Mouse (Mus musculus): ENCODE results near the gene Son. TPM values are rescaled to one million over a fixed set of nuclear protein-coding genes. Genes with fewer than 3 reads are reported as not detected.
A peak's percentile ranks its signal among the peaks of the same experiment; 100 is the strongest.

The Son gene
- polyA plus RNA-seq, 1 experiment, result 78.0 TPM

- H3K36me3 ChIP-seq (ENCODE audit: control insufficient read depth, insufficient read depth, low read length), result peaks cover 1% of the 10 kb centered on the region; the same call in 1 of the 2 replicates
- H3K27ac ChIP-seq (ENCODE audit: insufficient read depth, low read depth, low read length), result no peak overlapping the region
- H3K4me1 ChIP-seq (ENCODE audit: control insufficient read depth, insufficient read depth, low read length), result no peaks in the 10 kb centered on the region
- WGBS, result 92% methylated on average over 4 of the region's 4 CpGs
- DNase-seq, result no peak
- H3K27me3 ChIP-seq (replicated peaks; ENCODE audit: control insufficient read depth, insufficient read depth, low read length), result no peaks in the 10 kb centered on the region
- no peak overlapping the region for H3K4me3 ChIP-seq (ENCODE audit: insufficient read depth, low read depth, low read length)
- TF ChIP-seq CTCF (conservative IDR thresholded peaks at IDR 0.05; ENCODE audit: insufficient read depth, insufficient read length, low read depth, low read length), result no peak
- TF ChIP-seq POLR2A (IDR thresholded peaks at IDR 0.05; ENCODE audit: low read depth, low read length), result no peak
Measured at GRCm38 (mm10) chr16:91717399-91717798, 70.1 kb downstream of the Son start.

DNA sequence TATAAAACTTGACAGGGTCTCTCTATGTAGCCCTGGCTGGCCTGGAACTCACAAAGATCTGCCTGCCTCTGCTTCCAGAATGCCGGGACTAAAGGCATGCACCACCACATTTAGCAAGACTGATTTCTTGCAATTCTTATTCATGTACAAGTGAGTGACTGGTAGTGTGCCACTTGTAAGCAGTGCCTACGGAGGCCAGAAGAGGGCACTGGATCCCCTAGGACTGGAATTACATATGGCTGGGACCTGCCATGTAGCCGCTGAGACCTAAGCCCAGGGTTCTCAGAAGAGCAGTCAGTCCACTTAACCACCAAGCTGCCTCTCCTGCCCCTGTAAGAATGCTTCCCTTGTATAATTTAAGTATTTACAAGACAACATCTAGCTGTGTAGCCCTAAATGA, 76.9 kb downstream of the Son start:
- H3K4me1 ChIP-seq (ENCODE audit: control insufficient read depth, insufficient read depth, low read length), result 0 out of 2 replicates have a peak, but pooled peaks cover 2% of the 10 kb centered on the region
- no peaks in the 10 kb centered on the region for H3K36me3 ChIP-seq (ENCODE audit: control insufficient read depth, insufficient read depth, low read length)
- WGBS, result 57% methylated on average over 3 of the region's 3 CpGs
- no peaks in the 10 kb centered on the region for H3K27me3 ChIP-seq (replicated peaks; ENCODE audit: control insufficient read depth, insufficient read depth, low read length)
- peak; percentile 74 for DNase-seq
- TF ChIP-seq POLR2A (IDR thresholded peaks at IDR 0.05; ENCODE audit: low read depth, low read length) (no peak), CTCF (conservative IDR thresholded peaks at IDR 0.05; ENCODE audit: insufficient read depth, insufficient read length, low read depth, low read length) (peak; percentile 91)
- H3K27ac ChIP-seq (ENCODE audit: insufficient read depth, low read depth, low read length), result no peak overlapping the region
- no peak overlapping the region for H3K4me3 ChIP-seq (ENCODE audit: insufficient read depth, low read depth, low read length)

DNA sequence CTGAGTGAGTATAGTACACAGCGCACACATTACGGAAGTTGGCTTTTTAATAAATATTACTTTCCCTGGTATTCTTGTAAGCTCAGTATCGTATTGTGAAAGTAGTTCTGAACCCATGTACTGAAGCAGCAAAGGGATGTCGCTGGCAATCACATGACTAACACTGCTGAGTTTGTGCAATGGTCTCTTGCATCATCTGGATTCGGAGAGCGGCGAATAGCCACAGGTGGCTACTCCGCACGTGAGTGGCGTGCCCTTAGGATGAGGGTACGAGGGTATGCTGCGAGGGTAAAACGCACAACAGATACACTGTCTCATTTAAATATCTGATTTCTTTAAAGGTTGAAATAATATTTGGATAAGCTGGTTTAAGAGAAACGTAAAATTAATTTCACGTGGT, 80.1 kb downstream of the Son start:
- no peak overlapping the region for H3K27ac ChIP-seq (ENCODE audit: insufficient read depth, low read depth, low read length)
- TF ChIP-seq POLR2A (IDR thresholded peaks at IDR 0.05; ENCODE audit: low read depth, low read length), result no peak
- no peak for TF ChIP-seq CTCF (conservative IDR thresholded peaks at IDR 0.05; ENCODE audit: insufficient read depth, insufficient read length, low read depth, low read length)
- no peak overlapping the region for H3K4me3 ChIP-seq (ENCODE audit: insufficient read depth, low read depth, low read length)
- H3K36me3 ChIP-seq (ENCODE audit: control insufficient read depth, insufficient read depth, low read length), result no peaks in the 10 kb centered on the region
- peak; percentile 24 for DNase-seq
- 66% methylated on average over 15 of the region's 15 CpGs for WGBS
- H3K4me1 ChIP-seq (ENCODE audit: control insufficient read depth, insufficient read depth, low read length), result 0 out of 2 replicates have a peak, but pooled peaks cover 2% of the 10 kb centered on the region
- H3K27me3 ChIP-seq (replicated peaks; ENCODE audit: control insufficient read depth, insufficient read depth, low read length), result no peaks in the 10 kb centered on the region

DNA sequence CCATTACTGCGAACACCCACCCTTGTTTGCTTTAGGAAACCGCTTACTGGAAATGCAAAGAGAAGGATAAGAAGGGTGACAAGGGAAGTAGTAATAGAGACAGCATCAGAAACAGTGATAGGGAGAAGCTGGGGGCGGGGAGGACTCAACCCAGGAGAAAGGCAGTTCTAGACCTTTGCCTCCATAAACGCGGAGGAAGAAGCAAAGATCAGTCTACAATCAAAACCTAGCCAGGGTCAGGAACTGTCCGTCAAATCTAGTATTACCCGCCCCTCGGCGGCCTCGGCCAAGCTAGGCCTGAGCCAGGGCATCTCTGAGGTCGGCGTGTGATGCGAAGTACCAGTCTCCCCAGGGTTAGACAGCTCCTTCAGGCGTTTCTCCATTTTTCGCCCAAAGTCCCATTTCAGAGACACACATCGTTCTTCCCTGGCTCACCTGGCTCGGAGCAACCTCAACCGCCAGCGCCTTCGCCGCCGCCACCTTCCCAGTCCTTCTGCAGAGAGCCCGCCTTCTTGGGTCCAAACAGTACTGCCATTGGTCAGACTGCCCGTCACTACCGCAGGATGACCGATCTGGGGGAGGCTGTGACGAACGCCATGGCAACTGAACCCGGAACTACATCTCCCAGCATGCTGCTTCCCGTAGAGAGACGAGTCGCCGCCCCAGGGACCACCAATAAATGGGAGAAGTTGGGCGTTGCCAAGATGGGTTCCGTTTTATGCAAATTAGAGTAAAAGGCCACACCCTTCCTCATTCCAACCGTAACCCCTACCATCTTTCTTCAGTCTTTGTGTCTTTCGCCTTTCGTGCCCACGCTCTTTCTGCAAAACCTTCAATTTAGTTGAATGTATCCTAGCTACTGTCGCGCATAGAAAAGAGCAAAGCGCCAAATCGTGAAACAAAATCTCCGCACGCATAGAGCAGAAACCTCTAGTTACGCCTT, 81.1 kb downstream of the Son start, which contains the start of gene Cryzl1:
Cryzl1 (minus strand) TSS at position 853 of the 943 bp plus-strand sequence.
- DNase-seq, result peak; percentile 100
- H3K36me3 ChIP-seq (ENCODE audit: control insufficient read depth, insufficient read depth, low read length), result no peaks in the 10 kb centered on the region
- WGBS, result under 1% methylated on average over 46 of the region's 46 CpGs
- H3K4me3 ChIP-seq (ENCODE audit: insufficient read depth, low read depth, low read length), result peak within 1 kb of the TSS; percentile 91
- peak within 1 kb of the TSS; percentile 93 for H3K27ac ChIP-seq (ENCODE audit: insufficient read depth, low read depth, low read length)
- H3K4me1 ChIP-seq (ENCODE audit: control insufficient read depth, insufficient read depth, low read length), result 0 out of 2 replicates have a peak, but pooled peaks cover 2% of the 10 kb centered on the region
- H3K27me3 ChIP-seq (replicated peaks; ENCODE audit: control insufficient read depth, insufficient read depth, low read length), result no peaks in the 10 kb centered on the region
- TF ChIP-seq POLR2A (IDR thresholded peaks at IDR 0.05; ENCODE audit: low read depth, low read length) (peak; percentile 48), CTCF (conservative IDR thresholded peaks at IDR 0.05; ENCODE audit: insufficient read depth, insufficient read length, low read depth, low read length) (no peak)

Other genes with a start within 250 kb of the Son start
- gene Il10rb, start 241.3 kb upstream of the Son start, polyA plus RNA-seq (2012; rRNA removed), result 65.8 and 66.0 TPM in 2 replicates
- gene Ifnar1, start 162.3 kb upstream of the Son start, polyA plus RNA-seq (2012; rRNA removed), result 20.8 and 22.2 TPM in 2 replicates
- 15.1 and 17.7 TPM in 2 replicates for gene Ifngr2, start 100.4 kb upstream of the Son start, polyA plus RNA-seq (2012; rRNA removed)
- gene Tmem50b, start 49.7 kb upstream of the Son start, polyA plus RNA-seq (2012; rRNA removed), result 39.2 and 40.7 TPM in 2 replicates
- gene Dnajc28, start 28.5 kb upstream of the Son start, polyA plus RNA-seq (2012; rRNA removed), result 3.9 and 5.9 TPM in 2 replicates
- gene Gart, start 554 bp upstream of the Son start, polyA plus RNA-seq (2012; rRNA removed), result 30.3 and 39.4 TPM in 2 replicates
- gene Donson, start 41.3 kb downstream of the Son start, polyA plus RNA-seq (2012; rRNA removed), result 2.3 and 2.5 TPM in 2 replicates
- 29.5 and 31.1 TPM in 2 replicates for gene Cryzl1, start 81.5 kb downstream of the Son start, polyA plus RNA-seq (2012; rRNA removed)
- 20.5 and 22.9 TPM in 2 replicates for gene Itsn1, start 81.8 kb downstream of the Son start, polyA plus RNA-seq (2012; rRNA removed)